Mouse (Mus musculus): ENCODE measurements around the gene Ilkap.

- TF ChIP-seq CTCF (IDR thresholded peaks at IDR 0.05; ENCODE audit: low read depth) (peak; percentile 86), EP300 (optimal IDR thresholded peaks at IDR 0.05) (no peak)
Measured at GRCm38 (mm10) chr1:91366215-91367108, 32.2 kb downstream of the Ilkap start, which contains the start of gene Erfe.

All from stomach, postnatal 0 days (tissue).